Mouse (Mus musculus) macrophage (primary cell): Measurements from ENCODE around the gene Nrm. TPM values are rescaled to one million over a fixed set of nuclear protein-coding genes. Genes with fewer than 3 reads are reported as not detected.

ENCODE experiments used
- H3K27ac ChIP-seq: fragments of 350-480 bp; formaldehyde crosslinking; 2 replicates; pipeline ENCODE4 v1.9.0; 2021
- H3K36me3 ChIP-seq: fragments of 350-480 bp; formaldehyde crosslinking; 2 replicates; pipeline ENCODE4 v1.9.0; 2021; ENCODE audit errors: inconsistent target
- H3K4me3 ChIP-seq: fragments of 350-480 bp; formaldehyde crosslinking; 2 replicates; pipeline ENCODE4 v1.9.0; 2021; ENCODE audit errors: inconsistent target
- H3K79me2 ChIP-seq: fragments of 350-480 bp; formaldehyde crosslinking; 2 replicates; pipeline ENCODE4 v1.9.0; 2021; ENCODE audit errors: inconsistent target
- WGBS: methylation state at CpG from one replicate; pipeline ENCODE4 v1.1.7; 2026; ENCODE audit warnings: inconsistent platforms; ENCODE audit not compliant: missing documents; 5-methylcytosine and 5-hydroxymethylcytosine counted together
- polyA plus RNA-seq: library from polyadenylated mRNA; stranded (reverse); fragments of 250-400 nt; gene quantifications from 3 replicates; pipeline ENCODE4 v1.2.4, GENCODE M21; 2018; ENCODE audit warnings: inconsistent platforms

Gene Nrm
- polyA plus RNA-seq, 1 experiment from 2014 or later = 6.8 TPM

- Histone ChIP-seq H3K4me3 (peak within 1 kb of the TSS; percentile 29), H3K36me3 (peaks cover 14% of the 10 kb centered on the region)
- WGBS = 1% methylated on average over 62 of the region's 86 CpGs
Measured at GRCm38 (mm10) chr17:35896781-35897643, 35.9 kb downstream of the Nrm start, which contains the start of gene 2310061I04Rik. TSS of gene 2310061I04Rik (minus strand) at chr17:35897431.

DNA sequence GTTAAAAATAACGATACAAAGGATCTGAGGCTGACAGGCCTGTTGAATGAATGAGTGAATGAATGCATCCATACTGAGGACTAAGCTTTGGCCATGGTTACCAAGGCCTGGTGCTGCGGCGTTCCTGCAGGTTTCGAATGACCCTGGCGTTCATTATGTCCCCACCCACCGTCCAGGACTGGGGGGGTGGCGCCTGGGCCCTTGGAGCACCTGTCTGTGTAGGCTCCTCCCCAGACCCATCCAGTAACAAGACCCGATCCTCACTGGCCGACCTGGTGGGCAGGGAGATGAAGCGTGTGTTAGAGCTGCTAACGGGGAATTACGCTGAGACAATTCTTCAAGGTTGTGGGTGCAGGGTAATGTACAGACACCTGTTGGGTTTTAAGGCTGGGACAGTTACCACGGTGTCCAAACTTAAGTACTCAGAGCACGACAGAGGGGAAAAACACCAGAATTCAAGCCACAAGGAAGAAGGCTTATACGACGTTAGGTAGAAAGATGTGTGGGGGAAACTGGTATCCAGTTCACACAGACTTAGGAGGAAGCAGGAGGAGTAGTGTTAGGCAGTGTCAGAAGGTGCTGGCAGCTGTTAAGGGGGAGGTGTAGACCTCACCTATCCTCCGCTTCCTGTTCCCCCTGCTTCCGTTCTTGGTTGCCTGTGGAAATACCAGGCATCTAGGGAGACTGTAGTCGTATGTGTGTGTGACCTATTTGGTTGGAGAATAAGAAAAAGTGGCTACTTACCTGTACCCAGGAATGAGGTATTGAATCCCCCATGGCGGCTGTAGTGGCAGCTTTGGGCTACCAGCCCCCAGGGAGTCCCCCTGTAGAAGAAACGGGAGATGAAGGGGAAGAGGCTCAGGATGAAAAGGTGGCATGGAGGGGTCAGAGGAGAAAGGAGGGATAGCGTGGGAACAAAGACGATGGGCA lies 36.8 kb downstream of the Nrm start:
- H3K27ac ChIP-seq = 0 out of 2 replicates have a peak overlapping the region, but pooled peaks have one; percentile 17
- peak overlapping the region; percentile 20 for H3K4me3 ChIP-seq
- H3K79me2 ChIP-seq = no peaks in the 10 kb centered on the region
- WGBS = 39% methylated on average over 23 of the region's 23 CpGs
- peaks cover 7% of the 10 kb centered on the region for H3K36me3 ChIP-seq

More at GRCm38 (mm10) chr17:35896781-35897643, 35.9 kb downstream of the Nrm start, which contains the start of gene 2310061I04Rik:
- H3K27ac ChIP-seq = 0 out of 2 replicates have a peak within 1 kb of the TSS, but pooled peaks have one; percentile 17
- H3K79me2 ChIP-seq = no peaks in the 10 kb centered on the region

DNA sequence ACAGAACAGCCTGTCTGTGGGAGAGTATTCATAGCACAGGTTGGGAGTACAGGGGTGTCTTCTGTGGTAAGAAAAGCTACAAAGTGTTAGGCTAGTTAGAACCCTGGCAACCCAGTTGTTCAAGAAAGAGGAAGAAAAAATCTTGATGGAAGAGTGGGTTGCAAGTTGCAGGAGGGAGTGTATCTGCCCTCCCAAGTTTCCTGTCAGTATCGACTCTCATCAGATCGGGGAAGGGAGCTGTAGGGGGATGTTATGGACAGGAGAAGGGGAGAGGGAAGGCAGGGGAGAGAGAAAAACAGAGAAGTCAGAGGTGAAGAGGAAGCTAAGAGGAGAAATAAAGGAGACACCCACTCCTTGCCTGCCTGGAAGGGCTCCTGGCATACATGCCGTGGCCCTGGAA lies 39.5 kb downstream of the Nrm start:
- no peaks in the 10 kb centered on the region for H3K79me2 ChIP-seq
- H3K36me3 ChIP-seq = peaks cover 9% of the 10 kb centered on the region; the same call in 1 of the 2 replicates
- H3K4me3 ChIP-seq = no peak overlapping the region
- 8% methylated on average over 3 of the region's 3 CpGs for WGBS
- H3K27ac ChIP-seq = no peak overlapping the region

- Histone ChIP-seq H3K79me2 (no peaks in the 10 kb centered on the region), H3K36me3 (peaks cover 9% of the 10 kb centered on the region; the same call in 1 of the 2 replicates), H3K27ac (no peak overlapping the region), H3K4me3 (no peak overlapping the region)
- WGBS = 67% methylated on average over 9 of the region's 9 CpGs
Measured at GRCm38 (mm10) chr17:35903343-35903991, 42.3 kb downstream of the Nrm start.

DNA sequence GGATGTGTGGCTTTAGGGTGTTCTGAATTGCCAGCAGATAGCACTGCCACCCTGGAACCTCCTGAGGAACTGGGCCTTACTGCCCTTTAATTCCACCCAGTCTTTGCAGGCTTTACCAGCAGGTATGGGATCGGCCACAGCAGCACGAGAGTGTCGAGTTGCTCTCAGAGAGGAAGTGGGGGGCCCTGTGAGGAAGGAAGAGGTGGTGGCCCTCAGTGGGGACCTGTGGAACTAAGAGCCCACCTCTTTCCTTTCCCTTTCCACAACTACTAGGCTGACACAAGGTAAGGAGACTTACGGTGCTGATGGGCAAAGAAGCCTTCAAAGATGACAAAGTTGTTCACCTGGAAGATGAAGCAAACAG lies 42.9 kb downstream of the Nrm start:
- no peak overlapping the region for H3K27ac ChIP-seq
- 33% methylated on average over 4 of the region's 4 CpGs for WGBS
- H3K36me3 ChIP-seq = peaks cover 9% of the 10 kb centered on the region; the same call in 1 of the 2 replicates
- no peak overlapping the region for H3K4me3 ChIP-seq
- no peaks in the 10 kb centered on the region for H3K79me2 ChIP-seq

- Histone ChIP-seq H3K79me2 (no peaks in the 10 kb centered on the region; the same call in 1 of the 2 replicates), H3K36me3 (peaks cover 9% of the 10 kb centered on the region; the same call in 1 of the 2 replicates), H3K4me3 (no peak overlapping the region), H3K27ac (no peak overlapping the region)
- WGBS = 100% methylated on average over 1 of the region's 1 CpGs
Measured at GRCm38 (mm10) chr17:35905587-35905986, 44.5 kb downstream of the Nrm start.

DNA sequence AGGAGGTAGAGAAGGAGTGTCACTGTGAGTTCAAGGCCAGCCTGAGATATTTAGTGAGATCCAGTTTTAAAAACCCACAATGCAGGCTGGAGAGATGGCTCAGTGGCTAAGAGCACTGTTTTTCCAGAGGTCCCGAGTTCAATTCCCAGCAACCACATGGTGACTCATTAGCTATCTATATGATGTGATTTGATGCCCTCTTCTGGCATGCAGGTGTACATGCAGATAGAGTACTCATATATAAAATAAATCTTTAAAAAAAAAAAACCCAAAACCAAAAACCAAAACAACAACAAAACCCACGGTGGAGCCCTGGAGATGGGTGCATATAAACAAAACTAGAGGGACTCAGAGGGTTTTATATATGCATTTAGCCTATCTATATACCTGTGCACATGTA lies 46.5 kb downstream of the Nrm start:
- 54% methylated on average over 2 of the region's 2 CpGs for WGBS
- Histone ChIP-seq H3K4me3 (no peak overlapping the region), H3K79me2 (peaks cover 17% of the 10 kb centered on the region), H3K27ac (no peak overlapping the region), H3K36me3 (peaks cover 14% of the 10 kb centered on the region; the same call in 1 of the 2 replicates)

DNA sequence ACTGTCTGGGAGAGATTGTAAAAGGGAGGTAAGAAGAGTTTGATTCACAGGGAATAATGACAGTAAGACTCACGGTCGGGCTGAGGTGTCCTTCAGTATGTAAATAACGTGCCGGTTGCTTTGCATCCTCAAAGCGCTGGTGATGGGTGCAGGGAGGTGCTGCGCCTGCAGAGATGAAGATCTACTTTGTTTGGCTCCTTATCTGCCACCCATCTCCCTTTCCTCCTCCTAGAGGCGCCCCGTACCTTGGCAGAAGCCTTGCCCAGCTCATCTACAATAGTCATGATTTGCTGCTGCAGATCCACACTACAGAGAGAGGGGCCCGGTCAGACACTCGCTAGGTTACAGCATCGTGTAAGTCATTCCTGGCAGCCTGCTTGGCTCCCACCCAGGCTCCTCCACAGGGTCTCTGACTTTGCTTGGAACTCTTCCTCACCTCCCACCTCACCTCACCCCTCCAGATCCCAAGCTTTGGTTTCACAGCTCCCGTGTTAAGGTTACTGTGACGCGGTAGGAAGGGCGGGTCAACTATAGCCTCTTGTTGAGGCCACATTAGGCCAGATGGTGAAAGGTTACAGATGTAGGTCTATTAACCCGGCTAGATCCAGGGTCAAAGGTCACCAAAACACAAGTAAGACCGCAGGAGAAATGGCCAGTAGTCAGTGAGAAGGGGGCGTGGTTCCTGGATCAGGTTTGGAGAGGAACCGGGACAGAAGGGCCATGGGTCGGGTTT lies 48.2 kb downstream of the Nrm start:
- Histone ChIP-seq H3K79me2 (peaks cover 35% of the 10 kb centered on the region), H3K4me3 (peak overlapping the region; percentile 43), H3K36me3 (peaks cover 14% of the 10 kb centered on the region), H3K27ac (no peak overlapping the region)
- 33% methylated on average over 20 of the region's 20 CpGs for WGBS

DNA sequence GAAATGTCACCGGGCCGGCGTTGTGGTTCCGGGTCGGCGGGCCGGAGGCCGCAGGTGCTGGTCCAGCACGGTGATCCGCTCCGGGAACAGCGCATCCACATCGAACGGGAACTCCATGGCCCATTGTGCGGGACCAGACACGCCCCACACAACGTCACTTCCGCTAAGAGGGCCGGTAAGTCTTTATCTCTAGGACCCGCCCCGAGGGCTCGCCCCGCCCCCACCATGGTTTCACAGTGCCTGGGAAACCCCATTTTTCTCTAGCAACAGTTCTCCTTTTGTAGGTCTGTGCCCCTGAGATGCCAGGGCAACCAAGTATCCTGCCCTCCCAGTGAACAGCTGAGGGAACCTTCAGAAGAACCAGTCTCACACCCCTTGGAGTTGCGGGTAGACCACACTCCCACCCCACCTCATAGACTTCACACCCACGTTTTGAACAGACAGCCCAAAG lies 48.8 kb downstream of the Nrm start, which contains the start of gene Atat1:
Atat1 (minus strand) TSS at position 157 of the 451 bp plus-strand sequence.
- Histone ChIP-seq H3K4me3 (peak within 1 kb of the TSS; percentile 43), H3K36me3 (peaks cover 14% of the 10 kb centered on the region), H3K79me2 (peaks cover 41% of the 10 kb centered on the region), H3K27ac (peak within 1 kb of the TSS; percentile 41)
- WGBS = 0% methylated on average over 13 of the region's 25 CpGs

DNA sequence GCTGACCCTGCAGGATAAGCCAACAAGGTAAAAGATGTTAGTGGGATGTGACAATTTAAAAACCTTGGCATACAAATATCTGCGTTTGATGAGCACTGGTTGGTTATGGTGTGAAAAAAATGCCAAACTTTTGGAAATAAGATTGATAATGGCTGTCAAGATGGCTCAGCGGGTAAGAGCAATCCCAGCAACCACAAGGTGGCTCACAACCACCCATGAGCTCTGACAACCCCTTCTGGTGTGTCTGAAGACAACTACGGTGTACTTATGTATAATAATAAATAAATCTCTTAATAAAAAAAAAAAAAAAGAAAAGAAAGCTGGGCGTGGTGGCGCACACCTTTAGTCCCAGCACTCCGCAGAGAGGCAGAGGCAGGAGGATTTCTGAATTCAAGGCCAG lies 53.9 kb downstream of the Nrm start:
- H3K27ac ChIP-seq = peak overlapping the region; percentile 98; the same call in 1 of the 2 replicates
- peaks cover 14% of the 10 kb centered on the region for H3K36me3 ChIP-seq
- H3K79me2 ChIP-seq = peaks cover 81% of the 10 kb centered on the region
- peak overlapping the region; percentile 91 for H3K4me3 ChIP-seq
- WGBS = 80% methylated on average over 5 of the region's 6 CpGs

Other genes starting within 250 kb of the Nrm start
- gene Gm9573, start 234.7 kb upstream of the Nrm start, polyA plus RNA-seq = not detected in 3 replicates
- not detected in 3 replicates for gene Mucl3, start 217.6 kb upstream of the Nrm start, polyA plus RNA-seq
- gene Vars2, start 193.7 kb upstream of the Nrm start, polyA plus RNA-seq = 3.5 to 5.8 TPM (median 4.5 TPM) in 3 replicates
- gene Gtf2h4, start 187.6 kb upstream of the Nrm start, polyA plus RNA-seq = 6.2 to 17.0 TPM (median 10.0 TPM) in 3 replicates
- 0.27 to 0.42 TPM in 2 of 3 replicates, not detected in the other for gene Ddr1, start 156.7 kb upstream of the Nrm start, polyA plus RNA-seq
- gene Ier3, start 39.6 kb upstream of the Nrm start, polyA plus RNA-seq = 20.7 to 61.5 TPM (median 37.3 TPM) in 3 replicates
- 42.9 to 64.8 TPM (median 56.1 TPM) in 3 replicates for gene Flot1, start 38.1 kb upstream of the Nrm start, polyA plus RNA-seq
- gene Tubb5, start 23.0 kb upstream of the Nrm start, polyA plus RNA-seq = 187 to 603 TPM (median 205 TPM) in 3 replicates
- gene Mdc1, start 19.8 kb upstream of the Nrm start, polyA plus RNA-seq = 12.5 to 32.8 TPM (median 22.9 TPM) in 3 replicates
- 166 to 235 TPM (median 189 TPM) in 3 replicates for gene Ppp1r18, start 4.3 kb downstream of the Nrm start, polyA plus RNA-seq
- 19.3 to 24.2 TPM (median 19.8 TPM) in 3 replicates for gene Dhx16, start 18.5 kb downstream of the Nrm start, polyA plus RNA-seq
- 26.7 to 32.7 TPM (median 27.9 TPM) in 3 replicates for gene 2310061I04Rik, start 36.1 kb downstream of the Nrm start, polyA plus RNA-seq
- gene Atat1, start 48.8 kb downstream of the Nrm start, polyA plus RNA-seq = 3.8 to 11.5 TPM (median 6.7 TPM) in 3 replicates
- gene Mrps18b, start 55.1 kb downstream of the Nrm start, polyA plus RNA-seq = 31.2 to 75.1 TPM (median 49.9 TPM) in 3 replicates
- gene Ppp1r10, start 55.1 kb downstream of the Nrm start, polyA plus RNA-seq = 27.4 to 97.8 TPM (median 35.0 TPM) in 3 replicates
- gene Abcf1, start 108.4 kb downstream of the Nrm start, polyA plus RNA-seq = 65.4 to 217 TPM (median 77.6 TPM) in 3 replicates
- 24.9 to 38.6 TPM (median 28.9 TPM) in 3 replicates for gene Gnl1, start 118.5 kb downstream of the Nrm start, polyA plus RNA-seq
- gene Prr3, start 118.9 kb downstream of the Nrm start, polyA plus RNA-seq = 8.8 to 13.9 TPM (median 9.5 TPM) in 3 replicates
- gene H2-T24, start 159.2 kb downstream of the Nrm start, polyA plus RNA-seq = 34.5 to 71.7 TPM (median 59.9 TPM) in 3 replicates
- 196 to 602 TPM (median 274 TPM) in 3 replicates for gene H2-T23, start 171.5 kb downstream of the Nrm start, polyA plus RNA-seq
- gene H2-T22, start 181.4 kb downstream of the Nrm start, polyA plus RNA-seq = 56.5 to 198 TPM (median 94.0 TPM) in 3 replicates
- not detected in 3 replicates for gene Gm6034, start 181.6 kb downstream of the Nrm start, polyA plus RNA-seq
- 0.16 to 0.64 TPM (median 0.34 TPM) in 3 replicates for gene Gm11127, start 197.1 kb downstream of the Nrm start, polyA plus RNA-seq